Mouse (Mus musculus): ENCODE measurements around the gene Sinhcaf.

GRCm38 (mm10) chr6:148959540-148960238 lies 13.4 kb upstream of the Sinhcaf start:
- TF ChIP-seq POLR2AphosphoS5 (IDR thresholded peaks at IDR 0.05; ENCODE audit: insufficient replicate concordance, low read depth, low read length) (no peak), CTCF (IDR thresholded peaks at IDR 0.05; ENCODE audit: low read depth, low read length) (no peak)
